Mouse (Mus musculus): ENCODE data around the gene Nfia. TPM values are rescaled to one million over a fixed set of nuclear protein-coding genes. Genes with fewer than 3 reads are reported as not detected.
A peak's percentile ranks its signal among the peaks of the same experiment; 100 is the strongest.

Nfia gene
- total RNA-seq, 2 experiments from 2014 or later: 134 to 149 TPM

- intact Hi-C loops (cut with DNase I): no loop called here
- no peak for DNase-seq (ENCODE audit: low spot score)
These were observed 326.1 kb downstream of the Nfia start for GRCm38 (mm10) chr4:98098663-98099062.

GRCm38 (mm10) chr4:98099433-98099832 lies 326.9 kb downstream of the Nfia start:
- intact Hi-C loops (cut with DNase I): no loop called here
- no peak for DNase-seq (ENCODE audit: low spot score)

- intact Hi-C loops (cut with DNase I): no loop called here
- DNase-seq (ENCODE audit: low spot score): no peak
These were observed 328.9 kb downstream of the Nfia start for GRCm38 (mm10) chr4:98101153-98102096.

GRCm38 (mm10) chr4:98102625-98103336 lies 330.2 kb downstream of the Nfia start:
- DNase-seq (ENCODE audit: low spot score): no peak

GRCm38 (mm10) chr4:98103337-98103666 lies 330.8 kb downstream of the Nfia start:
- intact Hi-C loops (cut with DNase I): no loop called here
- DNase-seq (ENCODE audit: low spot score): no peak

More at GRCm38 (mm10) chr4:98102625-98103336, 330.2 kb downstream of the Nfia start:
- intact Hi-C loops (cut with DNase I): no loop called here

GRCm38 (mm10) chr4:98104161-98104560 lies 331.6 kb downstream of the Nfia start:
- peak; percentile 82 for DNase-seq (ENCODE audit: low spot score)
- intact Hi-C loops (cut with DNase I): no loop called here

- intact Hi-C loops (cut with DNase I): loop anchor here (5.0 kb wide), 3 partner anchors 58 to 238 kb away; no protein-coding TSS in a partner anchor
- DNase-seq (ENCODE audit: low spot score): no peak
These were observed 332.6 kb downstream of the Nfia start for GRCm38 (mm10) chr4:98104911-98105702.

GRCm38 (mm10) chr4:98105971-98106370 lies 333.4 kb downstream of the Nfia start:
- intact Hi-C loops (cut with DNase I): loop anchor here (1.0 to 5.0 kb wide), 7 partner anchors 15 to 355 kb away; partner anchors contain the start of gene E130114P18Rik

GRCm38 (mm10) chr4:98106445-98107092 lies 334.0 kb downstream of the Nfia start:
- intact Hi-C loops (cut with DNase I): loop anchor here (1.0 to 5.0 kb wide), 7 partner anchors 16 to 355 kb away; partner anchors contain the start of gene E130114P18Rik
- no peak for DNase-seq (ENCODE audit: low spot score)

More at GRCm38 (mm10) chr4:98105971-98106370, 333.4 kb downstream of the Nfia start:
- no peak for DNase-seq (ENCODE audit: low spot score)

- intact Hi-C loops (cut with DNase I): loop anchor here (2.0 to 5.0 kb wide), 6 partner anchors 16 to 328 kb away; partner anchors contain the start of gene E130114P18Rik
- DNase-seq (ENCODE audit: low spot score): no peak
These were observed 334.5 kb downstream of the Nfia start for GRCm38 (mm10) chr4:98107093-98107453.

- intact Hi-C loops (cut with DNase I): loop anchor here (2.0 to 5.0 kb wide), 6 partner anchors 17 to 329 kb away; partner anchors contain the start of gene E130114P18Rik
- DNase-seq (ENCODE audit: low spot score): no peak
These were observed 335.6 kb downstream of the Nfia start for GRCm38 (mm10) chr4:98107936-98108675.

GRCm38 (mm10) chr4:98108676-98109016 lies 336.1 kb downstream of the Nfia start:
- intact Hi-C loops (cut with DNase I): loop anchor here (5.0 kb wide), 3 partner anchors 61 to 241 kb away; no protein-coding TSS in a partner anchor
- no peak for DNase-seq (ENCODE audit: low spot score)

GRCm38 (mm10) chr4:98109064-98109463 lies 336.5 kb downstream of the Nfia start:
- intact Hi-C loops (cut with DNase I): loop anchor here (5.0 kb wide), 3 partner anchors 62 to 242 kb away; no protein-coding TSS in a partner anchor
- peak; percentile 69 for DNase-seq (ENCODE audit: low spot score)

GRCm38 (mm10) chr4:98109911-98110310 lies 337.4 kb downstream of the Nfia start:
- intact Hi-C loops (cut with DNase I): loop anchor here (2.0 to 10.0 kb wide), 5 partner anchors 63 to 545 kb away; no protein-coding TSS in a partner anchor
- no peak for DNase-seq (ENCODE audit: low spot score)

GRCm38 (mm10) chr4:98113289-98114024 lies 340.9 kb downstream of the Nfia start:
- intact Hi-C loops (cut with DNase I): loop anchor here (10.0 kb wide), 1 partner anchor 549 kb away; no protein-coding TSS in a partner anchor
- no peak for DNase-seq (ENCODE audit: low spot score)

GRCm38 (mm10) chr4:98114966-98115365 lies 342.4 kb downstream of the Nfia start:
- intact Hi-C loops (cut with DNase I): loop anchor here (5.0 to 10.0 kb wide), 2 partner anchors 142 to 550 kb away; no protein-coding TSS in a partner anchor
- DNase-seq (ENCODE audit: low spot score): no peak

GRCm38 (mm10) chr4:98115401-98115800 lies 342.9 kb downstream of the Nfia start:
- intact Hi-C loops (cut with DNase I): loop anchor here (5.0 to 10.0 kb wide), 2 partner anchors 142 to 551 kb away; no protein-coding TSS in a partner anchor
- DNase-seq (ENCODE audit: low spot score): no peak

Measured in heart, postnatal 25 days (tissue).